Mouse (Mus musculus) ES-CJ7 (cell line): ENCODE results near the gene Il23a.
"Not testable (repeated sequence)": the region's sequence is repeated elsewhere in the genome, so short reads cannot be mapped to it uniquely, and the experiment has no call there.

ENCODE experiments used
- DNase-seq: peaks from one replicate; pipeline ENCODE4 v3.0.0; 2011; ENCODE audit warnings: low read depth, low spot score

The Il23a gene

DNA sequence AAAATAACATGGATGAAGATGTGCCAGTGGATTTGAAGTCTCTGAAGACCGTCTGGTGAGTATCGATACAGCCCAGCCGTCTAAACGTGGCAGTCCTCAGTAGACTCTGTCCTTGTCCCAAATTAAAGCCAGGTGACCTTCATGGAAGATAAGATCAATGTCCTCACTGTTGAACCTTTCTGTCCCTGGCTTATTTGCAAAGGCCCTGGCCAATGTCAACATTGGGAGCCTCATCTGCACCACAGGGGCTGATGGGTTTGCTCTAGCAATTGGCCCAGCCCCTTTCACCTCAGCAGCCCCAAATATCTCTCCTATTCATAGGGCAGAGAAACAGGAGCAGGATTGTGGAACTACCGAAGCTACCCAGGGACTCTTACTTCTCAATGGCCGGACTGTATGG lies 30.2 kb downstream of the Il23a start, which contains the start of gene Apof:
Gene Apof (plus strand): TSS at position 301 of the 400 bp plus-strand sequence.
- no peak for DNase-seq

DNA sequence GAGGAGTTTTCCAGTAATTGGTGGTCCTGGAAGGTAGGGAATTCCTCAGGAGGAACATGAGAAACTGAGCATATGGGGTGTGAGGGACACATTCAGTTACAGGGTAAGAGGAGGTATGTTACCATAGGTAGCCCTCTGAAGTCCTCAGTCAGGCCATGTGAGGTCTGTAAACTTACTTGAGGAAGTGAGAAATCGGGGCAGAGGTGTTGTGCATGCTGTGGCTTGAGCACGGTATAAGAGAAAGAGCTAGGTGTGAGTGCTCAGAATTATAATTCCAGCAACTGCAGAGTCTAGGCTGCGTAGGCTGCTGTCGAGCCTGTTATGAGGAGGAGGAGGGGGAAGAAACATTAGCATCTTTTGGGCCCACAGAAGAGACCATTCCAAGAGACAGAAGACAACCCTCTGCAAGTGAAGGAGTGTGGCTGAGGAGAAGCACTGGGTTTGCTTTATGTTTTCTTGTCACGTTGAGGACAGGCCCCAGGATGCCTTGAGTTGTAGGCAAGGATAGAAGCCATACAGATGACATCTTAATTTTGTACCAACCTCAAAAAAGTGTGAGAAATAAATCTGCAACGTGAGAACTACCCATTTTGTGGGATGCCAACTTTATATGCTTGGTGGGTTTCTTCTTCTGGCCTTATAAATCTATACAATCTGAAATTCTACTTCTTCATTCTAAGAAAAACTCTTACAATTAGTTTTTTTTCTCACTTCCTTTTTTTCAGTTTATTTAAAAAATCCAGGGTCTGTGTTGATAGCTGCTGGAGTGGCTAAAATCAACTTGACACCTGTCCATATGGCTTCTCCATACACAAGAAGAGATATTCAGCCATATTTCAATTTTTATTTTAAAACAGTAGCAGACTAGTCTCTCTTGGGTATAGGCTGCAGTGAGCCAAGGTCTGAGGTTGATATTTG lies 34.9 kb downstream of the Il23a start:
- DNase-seq: no peak

DNA sequence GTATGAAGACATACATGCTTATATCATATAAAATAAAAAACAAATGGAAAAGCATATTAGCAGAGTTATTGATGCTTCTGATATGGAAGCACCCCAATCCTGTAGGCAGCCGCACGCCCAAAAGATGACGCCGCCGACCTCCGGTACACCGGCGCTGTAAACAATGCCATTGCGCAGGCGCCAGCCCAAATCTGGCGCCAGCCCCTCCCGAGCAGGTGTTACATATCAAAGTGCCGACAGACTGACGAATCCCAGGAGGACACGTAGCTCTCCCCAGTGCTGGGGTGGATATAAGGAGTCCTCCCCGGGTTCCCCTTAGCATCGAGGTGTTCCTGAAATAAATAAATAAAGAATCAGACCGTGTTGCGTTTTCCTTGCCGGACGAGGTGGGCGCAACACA lies 36.3 kb downstream of the Il23a start:
- DNase-seq: peak; percentile 84

DNA sequence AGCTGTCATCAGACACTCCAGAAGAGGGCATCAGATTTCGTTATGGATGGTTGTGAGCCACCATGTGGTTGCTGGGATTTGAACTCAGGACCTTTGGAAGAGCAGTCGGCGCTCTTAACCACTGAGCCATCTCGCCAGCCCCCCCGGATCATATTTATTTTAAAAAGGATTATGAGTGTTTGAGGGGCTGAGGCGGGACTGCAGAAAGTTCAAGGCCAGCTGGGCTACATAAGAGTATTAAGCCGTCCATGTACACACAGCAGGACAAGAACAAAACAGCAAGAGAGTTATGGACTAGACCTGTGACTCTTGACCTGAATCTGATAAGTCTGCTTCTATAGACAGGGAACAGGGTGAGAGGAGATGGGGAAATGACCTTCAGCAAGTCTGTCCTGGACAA lies 38.2 kb downstream of the Il23a start:
- DNase-seq: not testable (repeated sequence)

DNA sequence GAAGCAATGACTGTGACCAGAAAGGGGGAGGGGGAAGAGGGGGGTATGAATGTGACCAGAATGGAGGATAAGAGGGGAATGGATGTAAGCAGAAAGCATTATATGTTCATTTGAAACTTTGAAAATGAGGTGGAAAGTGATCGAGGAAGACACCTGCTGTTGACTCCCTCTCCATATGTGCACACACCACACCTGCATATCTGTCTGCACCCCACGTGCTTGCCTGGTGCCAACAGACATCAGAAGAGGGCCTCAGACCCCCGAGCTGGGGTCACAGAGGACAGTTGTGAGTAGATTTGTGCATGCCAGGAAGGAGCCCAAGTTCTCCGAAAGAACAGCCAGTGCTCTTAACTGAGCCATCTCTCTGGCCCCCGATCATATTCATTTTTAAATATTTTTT lies 38.6 kb downstream of the Il23a start:
- DNase-seq: no peak

DNA sequence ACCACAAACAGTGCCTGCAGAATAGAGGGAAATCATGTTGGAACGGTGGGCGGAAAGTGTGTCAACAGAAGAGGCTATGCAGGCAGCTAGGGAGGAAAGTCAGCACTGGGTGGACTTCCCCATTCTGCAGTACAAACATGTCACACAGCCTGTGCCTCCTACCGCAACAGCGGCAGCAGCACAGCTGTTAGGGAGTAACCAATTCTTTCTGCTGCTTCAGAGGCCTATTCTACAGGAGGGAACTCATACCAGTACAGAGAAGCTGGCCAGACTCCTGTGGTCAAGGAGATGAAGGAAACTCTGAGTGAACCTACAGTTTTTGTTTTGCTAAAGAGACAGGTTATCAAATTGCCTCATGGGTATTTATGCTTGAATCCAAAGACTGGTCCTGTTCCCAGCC lies 39.6 kb downstream of the Il23a start:
- no peak for DNase-seq

DNA sequence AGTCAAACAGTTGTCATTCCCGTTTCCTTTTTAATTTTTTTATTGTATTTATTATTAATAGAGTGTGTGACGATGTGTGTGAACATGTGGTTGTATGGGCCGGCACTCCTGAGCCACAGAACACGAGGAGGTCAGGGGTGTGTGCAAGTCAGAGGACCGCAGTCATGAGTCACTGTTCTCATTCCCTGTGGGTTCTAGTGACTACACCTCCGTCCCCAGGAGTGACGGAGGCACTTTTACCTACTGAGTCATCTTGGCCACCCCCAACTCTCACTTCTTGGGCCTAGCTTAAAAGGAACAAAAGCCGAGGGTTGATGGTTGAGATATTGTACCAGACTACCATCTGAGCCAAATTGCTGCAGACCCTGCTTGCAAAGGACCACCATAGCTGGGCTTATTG lies 42.2 kb downstream of the Il23a start:
- DNase-seq: no peak

DNA sequence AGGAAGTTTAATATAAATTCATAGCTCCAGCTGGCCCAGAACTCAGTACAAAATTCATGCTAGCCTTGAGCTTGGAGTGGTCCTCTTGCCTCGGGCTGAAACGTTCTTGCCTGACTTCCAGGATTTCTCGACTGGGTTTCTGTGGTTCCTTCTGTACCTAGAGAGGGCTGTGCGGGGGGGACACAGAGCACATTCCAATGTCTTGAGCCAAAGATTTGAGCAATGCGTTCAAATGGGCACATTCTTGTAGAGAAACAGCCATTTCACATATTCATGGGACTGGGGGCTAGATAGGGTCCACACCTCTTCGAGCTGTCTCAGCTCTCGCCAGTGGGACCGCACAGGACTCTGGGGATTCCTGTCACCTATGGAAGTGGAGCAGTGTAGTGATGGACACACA lies 42.6 kb downstream of the Il23a start:
- no peak for DNase-seq

DNA sequence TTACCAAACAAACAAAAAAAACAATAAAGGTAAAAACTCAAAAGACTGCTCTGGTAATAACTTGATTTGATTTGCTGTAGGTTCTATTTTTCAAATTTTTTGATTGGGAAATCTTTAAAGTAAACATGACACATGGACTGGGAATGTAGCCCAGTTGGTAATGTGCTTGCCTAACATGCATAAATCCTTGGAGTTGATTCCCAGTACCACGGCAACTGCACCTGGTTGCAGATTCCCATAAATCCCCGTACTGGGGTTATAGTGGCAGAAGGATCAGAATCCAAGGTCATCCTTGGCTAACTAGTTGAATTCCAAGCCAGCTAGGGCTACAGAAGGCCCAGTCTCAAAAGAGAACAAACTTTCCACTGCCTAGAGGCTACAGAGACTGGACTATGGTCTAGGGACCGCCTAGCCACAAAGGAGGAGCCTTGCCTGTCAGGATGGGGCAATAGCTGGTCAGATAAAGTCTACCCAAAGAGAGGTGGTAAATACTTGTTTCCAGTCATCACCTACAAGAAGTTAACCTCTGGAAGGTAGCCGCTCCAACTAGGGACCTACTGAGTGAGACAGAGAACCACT lies 44.8 kb downstream of the Il23a start, which contains the start of gene Apon:
Gene Apon (plus strand): TSS at position 420 of the 579 bp plus-strand sequence.
- DNase-seq: no peak

DNA sequence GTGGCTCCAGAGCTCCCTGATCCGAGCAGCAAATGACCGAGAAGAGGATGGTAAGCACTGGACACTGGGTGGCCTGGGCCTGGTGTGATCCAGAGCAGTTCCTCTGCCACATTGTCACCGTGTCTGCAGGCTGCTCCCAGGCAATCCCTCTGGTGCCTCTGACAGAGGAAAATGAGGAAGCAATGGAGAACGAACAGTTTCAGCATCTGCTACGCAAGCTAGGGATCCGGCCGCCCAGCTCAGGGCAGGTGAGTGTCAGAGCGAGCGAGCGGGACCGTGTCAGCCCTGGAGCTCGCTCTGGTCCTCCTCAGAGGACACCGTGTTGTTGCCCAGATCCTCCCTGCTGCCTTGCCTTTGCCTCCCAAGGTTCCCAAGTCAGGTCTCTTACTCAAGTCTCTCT lies 48.0 kb downstream of the Il23a start:
- DNase-seq: no peak

DNA sequence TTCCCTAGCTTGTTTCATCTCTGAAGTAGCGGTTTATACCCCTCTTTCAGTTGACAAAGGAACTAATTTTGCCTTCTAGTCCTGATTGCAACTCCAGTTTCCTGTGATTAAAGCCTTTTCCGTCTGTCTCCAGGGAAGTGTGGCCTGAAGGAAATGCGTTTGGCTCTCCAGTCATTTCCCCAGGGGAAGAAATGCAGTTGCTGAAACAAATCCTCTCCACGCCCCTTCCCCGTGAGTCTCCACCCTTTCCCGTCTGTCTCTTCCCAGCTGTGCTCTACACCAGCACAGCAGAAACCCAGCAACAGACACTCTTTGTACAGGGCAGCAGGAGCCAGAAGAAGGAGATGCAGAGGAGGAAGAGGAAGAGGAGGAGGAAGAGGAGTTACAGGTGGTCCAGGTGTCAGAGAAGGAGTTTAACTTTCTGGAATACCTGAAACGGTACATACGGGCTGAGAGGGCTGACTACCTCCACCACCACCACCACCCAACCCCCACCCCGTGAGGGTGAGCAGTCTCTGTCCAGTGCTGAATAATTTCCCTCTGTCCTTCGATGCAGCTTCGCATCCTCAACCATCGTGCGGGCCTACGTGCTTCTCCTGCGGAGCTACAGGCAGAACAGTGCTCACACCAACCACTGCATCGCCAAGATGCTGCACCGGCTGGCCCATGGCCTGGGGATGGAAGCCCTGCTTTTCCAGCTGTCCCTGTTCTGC lies 51.4 kb downstream of the Il23a start:
- peak; percentile 85 for DNase-seq
